In the genomic region with DNA sequence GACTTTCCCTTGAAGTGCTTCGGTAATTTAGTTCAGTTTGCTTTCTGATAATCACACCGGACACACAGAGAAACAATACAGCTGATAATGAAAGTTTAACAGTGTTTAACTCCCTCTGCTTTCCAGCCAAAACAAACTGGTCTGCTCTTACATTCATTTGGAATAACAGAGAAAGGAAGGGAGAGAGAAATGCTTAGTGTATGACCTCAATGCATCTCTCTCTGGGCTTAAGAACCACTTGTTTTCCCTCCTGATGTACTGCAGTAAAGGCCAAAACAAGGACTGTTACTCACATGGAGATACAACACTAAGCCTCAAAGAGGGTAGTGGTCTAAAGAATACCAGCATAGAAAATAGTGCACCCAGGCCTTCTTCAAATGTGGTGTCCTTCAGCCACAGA, we compare ENCODE assay signal across 16 mouse cellular contexts.
"Had no signal": no experiment of that assay in that cellular context is flagged by ENCODE, and none has a peak within 500 bp of the region (broad histone marks: within the 10 kb centered on the region; RNA-seq: fewer than 3 reads in every experiment).

No protein-coding gene starts in this region.

- H3K9me3 ChIP-seq: midbrain, embryonic 10.5 days; midbrain, embryonic 12.5 days; neural tube, embryonic 13.5 days; stomach, embryonic 15.5 days had no signal

- H3K4me1 ChIP-seq: midbrain, embryonic 12.5 days; stomach, embryonic 15.5 days had no signal

- ATAC-seq: midbrain, embryonic 16.5 days had no signal

- H3K9ac ChIP-seq: lung, embryonic 14.5 days; midbrain, embryonic 12.5 days; neural tube, embryonic 13.5 days; stomach, embryonic 15.5 days had no signal

- DNase-seq: lung, adult 18-20 months; lung, embryonic 14.5 days; lung, postnatal 10 days; lung, postnatal 4 days; midbrain, embryonic 14.5 days; right cerebral cortex, postnatal 14 days; thymus, adult 2 months; thymus, postnatal 25 days; thymus, postnatal 4 days had no signal

- H3K27me3 ChIP-seq: midbrain, embryonic 12.5 days; neural tube, embryonic 13.5 days; stomach, embryonic 15.5 days had no signal

- H3K27ac ChIP-seq: midbrain, embryonic 10.5 days; midbrain, embryonic 12.5 days; neural tube, embryonic 13.5 days; stomach, embryonic 15.5 days; stomach, postnatal 0 days had no signal

- H3K4me3 ChIP-seq: midbrain, embryonic 10.5 days; midbrain, embryonic 12.5 days; myocyte; neural tube, embryonic 13.5 days; stomach, embryonic 15.5 days had no signal

- H3K36me3 ChIP-seq: midbrain, embryonic 10.5 days; midbrain, embryonic 12.5 days; neural tube, embryonic 13.5 days; stomach, embryonic 15.5 days had no signal

- H3K4me2 ChIP-seq: lung, embryonic 14.5 days; midbrain, embryonic 12.5 days; neural tube, embryonic 13.5 days; stomach, embryonic 15.5 days had no signal
